Mouse (Mus musculus) stomach, postnatal 0 days (tissue): ENCODE data around the gene Ccl2.

Source experiments
- CTCF ChIP-seq: IDR thresholded peaks from 2 replicates; pipeline ENCODE4 v1.5.1; 2016; ENCODE audit warnings: antibody characterized with exemption, low read depth, mild to moderate bottlenecking, moderate library complexity
- EP300 ChIP-seq: optimal IDR thresholded peaks from 2 replicates; pipeline ENCODE3; 2016; ENCODE audit warnings: antibody characterized with exemption

DNA sequence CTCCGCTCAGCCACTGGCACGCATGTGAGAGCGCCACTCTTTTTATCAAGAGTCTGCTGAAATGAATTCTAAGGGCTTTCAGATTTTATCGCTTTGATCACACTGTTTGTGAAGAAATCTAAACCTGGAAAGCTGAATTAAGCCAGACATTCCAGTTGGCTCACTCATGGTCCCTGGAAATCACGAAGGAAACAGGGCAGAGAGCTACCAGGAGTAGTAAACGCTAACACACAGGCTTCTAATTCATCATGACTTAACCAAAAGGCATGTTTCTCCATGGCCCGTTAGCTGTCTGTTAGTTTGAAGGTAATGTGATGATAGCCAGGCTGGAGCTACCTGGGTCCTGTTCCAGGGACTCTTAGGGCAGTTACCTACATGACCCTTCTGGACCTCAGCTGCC is 925 bp upstream of the Ccl2 start:
- TF ChIP-seq CTCF (no peak), EP300 (no peak)
